Mouse (Mus musculus) cerebellum, adult 11 months (tissue): ENCODE data around the gene Hus1.

ENCODE experiments used
- DNase-seq: peaks from one replicate; pipeline ENCODE4 v3.0.0; 2022

Hus1 gene

GRCm38 (mm10) chr11:8973166-8973565 is 37.8 kb downstream of the Hus1 start, which contains the start of gene Pkd1l1:
TSS of gene Pkd1l1 (minus strand) at chr11:8973266.
- DNase-seq = no peak

- no peak for DNase-seq
Observed at GRCm38 (mm10) chr11:8972093-8972492, 38.9 kb downstream of the Hus1 start.

GRCm38 (mm10) chr11:8970509-8970908 is 40.5 kb downstream of the Hus1 start:
- DNase-seq = no peak

- DNase-seq = no peak
Observed at GRCm38 (mm10) chr11:8968094-8968493, 42.9 kb downstream of the Hus1 start.

GRCm38 (mm10) chr11:8958572-8958971 is 52.4 kb downstream of the Hus1 start:
- no peak for DNase-seq

- DNase-seq = no peak
Observed at GRCm38 (mm10) chr11:8958108-8958507, 52.9 kb downstream of the Hus1 start.

- no peak for DNase-seq
Observed at GRCm38 (mm10) chr11:8957023-8957422, 54.0 kb downstream of the Hus1 start.

- peak; percentile 6 for DNase-seq
Observed at GRCm38 (mm10) chr11:8955678-8956077, 55.3 kb downstream of the Hus1 start.

- no peak for DNase-seq
Observed at GRCm38 (mm10) chr11:8949765-8950430, 61.1 kb downstream of the Hus1 start.

- DNase-seq = no peak
Observed at GRCm38 (mm10) chr11:8948871-8949270, 62.1 kb downstream of the Hus1 start.

GRCm38 (mm10) chr11:8944114-8944513 is 66.9 kb downstream of the Hus1 start:
- no peak for DNase-seq
